Mouse (Mus musculus) hindbrain, postnatal 0 days (tissue): ENCODE results near the gene Slc28a3. TPM values are rescaled to one million over a fixed set of nuclear protein-coding genes. Genes with fewer than 3 reads are reported as not detected.

Experiments
- ATAC-seq: fragments of 200-750 bp; cut with Nextera tagmentation; 2 replicates; pipeline ENCODE4 v1.8.0; 2017; ENCODE audit warnings: mild to moderate bottlenecking, moderate TSS enrichment, moderate library complexity
- DNase-seq: peaks from one replicate; pipeline ENCODE4 v3.0.0-alpha.2; 2015; ENCODE audit warnings: low spot score
- H3K27ac ChIP-seq: fragments of 300-500 bp; sonication (generic); 2 replicates; pipeline ENCODE4 v1.5.1; 2014; ENCODE audit warnings: mild to moderate bottlenecking
- H3K27me3 ChIP-seq: fragments of 300-500 bp; sonication (generic); 2 replicates; pipeline ENCODE4 v1.6.1; 2014; ENCODE audit warnings: low read length, mixed read lengths; ENCODE audit not compliant: insufficient read depth
- H3K36me3 ChIP-seq: fragments of 300-500 bp; sonication (generic); 2 replicates; pipeline ENCODE4 v1.6.1; 2014; ENCODE audit warnings: low read length, mixed read lengths; ENCODE audit not compliant: insufficient read depth
- H3K4me1 ChIP-seq: fragments of 300-500 bp; sonication (generic); 2 replicates; pipeline ENCODE4 v1.6.1; 2014; ENCODE audit warnings: antibody characterized with exemption, low read length, mixed read lengths; ENCODE audit not compliant: insufficient read depth
- H3K4me2 ChIP-seq: fragments of 300-500 bp; sonication (generic); 2 replicates; pipeline ENCODE4 v1.6.1; 2014; ENCODE audit warnings: low read depth, mild to moderate bottlenecking, low read length, moderate library complexity, mixed read lengths
- H3K4me3 ChIP-seq: fragments of 300-500 bp; sonication (generic); 2 replicates; pipeline ENCODE4 v1.5.1; 2014; ENCODE audit warnings: low read length
- H3K9ac ChIP-seq: fragments of 300-500 bp; sonication (generic); replicated peaks from 2 replicates; pipeline ENCODE4 v1.6.1; 2014; ENCODE audit warnings: mild to moderate bottlenecking, low read length, moderate library complexity, mixed read lengths
- H3K9me3 ChIP-seq: fragments of 300-500 bp; sonication (generic); 2 replicates; pipeline ENCODE4 v1.6.1; 2016; ENCODE audit warnings: low read length, mixed read lengths
- CTCF ChIP-seq: IDR thresholded peaks from 2 replicates; pipeline ENCODE4 v1.5.1; 2016; ENCODE audit warnings: antibody characterized with exemption, control low read depth, low read depth
- WGBS: fragments of 180-500 bp; shearing (Covaris S2); extraction: QIAGEN DNeasy Blood & Tissue Kit; methylation state at CpG from one replicate; pipeline ENCODE4 v1.1.7; 2014; 5-methylcytosine and 5-hydroxymethylcytosine counted together
- polyA plus RNA-seq: library from polyadenylated mRNA; unstranded; fragments of >200 nt; fragmentation: Nextera tagmentation; extraction: Ambion mirVana; gene quantifications from 2 replicates; pipeline ENCODE4 v1.2.1, GENCODE M21; 2015
- total RNA-seq: library from RNA; depleted of rRNA; stranded (reverse); fragments of >200 nt; gene quantifications from 2 replicates; pipeline ENCODE4 v1.2.3, GENCODE M21; 2014

Slc28a3 gene
- total and polyA plus RNA-seq, 2 experiments from 2014 or later, result 0.25 to 0.58 TPM

- no peak overlapping the region for H3K27ac ChIP-seq
- no peak overlapping the region for H3K4me3 ChIP-seq
- WGBS, result 94% methylated on average over 9 of the region's 9 CpGs
- no peaks in the 10 kb centered on the region for H3K36me3 ChIP-seq
- H3K4me2 ChIP-seq, result no peak overlapping the region
- H3K9ac ChIP-seq, result no peak overlapping the region
- H3K9me3 ChIP-seq, result no peaks in the 10 kb centered on the region
- DNase-seq (no peak), ATAC-seq (no peak)
- no peaks in the 10 kb centered on the region for H3K27me3 ChIP-seq
- 0 out of 2 replicates have a peak, but pooled peaks cover under 1% of the 10 kb centered on the region for H3K4me1 ChIP-seq
- TF ChIP-seq CTCF, result no peak
Measured at GRCm38 (mm10) chr13:58566181-58566580, 44.5 kb downstream of the Slc28a3 start.

- Histone ChIP-seq H3K4me2 (peak overlapping the region; percentile 14; the same call in 1 of the 2 replicates), H3K9me3 (no peaks in the 10 kb centered on the region), H3K27me3 (no peaks in the 10 kb centered on the region), H3K4me1 (0 out of 2 replicates have a peak, but pooled peaks cover 2% of the 10 kb centered on the region), H3K27ac (peak overlapping the region; percentile 60), H3K9ac (no peak overlapping the region), H3K36me3 (no peaks in the 10 kb centered on the region), H3K4me3 (no peak overlapping the region)
- WGBS, result 29% methylated on average over 15 of the region's 15 CpGs
- ATAC-seq (peak; percentile 96), DNase-seq (peak; percentile 92)
- no peak for TF ChIP-seq CTCF
Measured at GRCm38 (mm10) chr13:58560497-58561138, 50.1 kb downstream of the Slc28a3 start.

- Histone ChIP-seq H3K36me3 (no peaks in the 10 kb centered on the region), H3K4me3 (no peak overlapping the region), H3K27me3 (no peaks in the 10 kb centered on the region), H3K9ac (no peak overlapping the region), H3K4me2 (no peak overlapping the region), H3K9me3 (no peaks in the 10 kb centered on the region), H3K27ac (no peak overlapping the region), H3K4me1 (0 out of 2 replicates have a peak, but pooled peaks cover 2% of the 10 kb centered on the region)
- no peak for DNase-seq
- TF ChIP-seq CTCF, result no peak
- WGBS, result 78% methylated on average over 12 of the region's 12 CpGs
- ATAC-seq, result no peak
Measured at GRCm38 (mm10) chr13:58558216-58558615, 52.5 kb downstream of the Slc28a3 start.

- no peak for ATAC-seq
- Histone ChIP-seq H3K36me3 (no peaks in the 10 kb centered on the region), H3K4me1 (no peaks in the 10 kb centered on the region), H3K27ac (no peak overlapping the region), H3K4me3 (no peak overlapping the region), H3K9ac (no peak overlapping the region), H3K4me2 (no peak overlapping the region), H3K9me3 (no peaks in the 10 kb centered on the region), H3K27me3 (no peaks in the 10 kb centered on the region)
- no peak for DNase-seq
- 88% methylated on average over 1 of the region's 1 CpGs for WGBS
- peak; percentile 57 for TF ChIP-seq CTCF
Measured at GRCm38 (mm10) chr13:58556018-58556417, 54.7 kb downstream of the Slc28a3 start.

GRCm38 (mm10) chr13:58555561-58555960, 55.1 kb downstream of the Slc28a3 start:
- H3K4me1 ChIP-seq, result no peaks in the 10 kb centered on the region
- no peak overlapping the region for H3K4me3 ChIP-seq
- no peak for TF ChIP-seq CTCF
- ATAC-seq (no peak), DNase-seq (no peak)
- no peak overlapping the region for H3K4me2 ChIP-seq
- H3K9me3 ChIP-seq, result no peaks in the 10 kb centered on the region
- H3K27ac ChIP-seq, result no peak overlapping the region
- no peaks in the 10 kb centered on the region for H3K27me3 ChIP-seq
- H3K36me3 ChIP-seq, result no peaks in the 10 kb centered on the region
- 64% methylated on average over 5 of the region's 5 CpGs for WGBS
- H3K9ac ChIP-seq, result no peak overlapping the region

GRCm38 (mm10) chr13:58551924-58552323, 58.8 kb downstream of the Slc28a3 start:
- Histone ChIP-seq H3K4me1 (0 out of 2 replicates have a peak, but pooled peaks cover 4% of the 10 kb centered on the region), H3K27ac (no peak overlapping the region), H3K27me3 (no peaks in the 10 kb centered on the region), H3K9me3 (no peaks in the 10 kb centered on the region), H3K9ac (no peak overlapping the region), H3K4me2 (no peak overlapping the region), H3K36me3 (no peaks in the 10 kb centered on the region), H3K4me3 (no peak overlapping the region)
- no peak for DNase-seq
- no peak for TF ChIP-seq CTCF
- WGBS, result 72% methylated on average over 4 of the region's 4 CpGs
- no peak for ATAC-seq

GRCm38 (mm10) chr13:58547570-58547969, 63.1 kb downstream of the Slc28a3 start:
- Histone ChIP-seq H3K9me3 (no peaks in the 10 kb centered on the region), H3K4me3 (no peak overlapping the region), H3K9ac (no peak overlapping the region), H3K4me2 (peak overlapping the region; percentile 25; the same call in 1 of the 2 replicates), H3K27me3 (no peaks in the 10 kb centered on the region), H3K27ac (peak overlapping the region; percentile 20; the same call in 1 of the 2 replicates), H3K36me3 (no peaks in the 10 kb centered on the region), H3K4me1 (peaks cover 4% of the 10 kb centered on the region; the same call in 1 of the 2 replicates)
- no peak for TF ChIP-seq CTCF
- 12% methylated on average over 7 of the region's 7 CpGs for WGBS
- DNase-seq (peak; percentile 84), ATAC-seq (peak; percentile 72)
